ENCODE assay signal across 8 mouse cellular contexts in genomic region chr12:79949101-79949824, GRCm38 (mm10).
A peak's percentile ranks its signal among the peaks of the same experiment; 100 is the strongest.
DNase-seq lines count a peak whose midpoint lies in the region; ATAC-seq and TF ChIP-seq lines count a peak whose summit lies in the region.

No protein-coding gene starts in this region.

- peak; percentile 58 for DNase-seq in Patski (ENCODE audit: low read depth, low spot score)
- DNase-seq in embryonic facial prominence, embryonic 10.5 days (ENCODE audit: low spot score): peak; percentile 74
- peak; percentile 86 to 90 for DNase-seq in heart, postnatal 10 days
- peak; percentile 81 to 92 for DNase-seq in kidney, postnatal 25 days
- no peak for DNase-seq in natural killer cell, adult 2 months (ENCODE audit: low spot score in 2 of 2)
- no peak for DNase-seq in spleen, postnatal 10 days (ENCODE audit: low spot score in 2 of 2)

- no peak overlapping the region for H3K4me3 ChIP-seq in embryonic facial prominence, embryonic 10.5 days
- H3K4me3 ChIP-seq in neural tube, embryonic 13.5 days: no peak overlapping the region
- no peak overlapping the region for H3K4me3 ChIP-seq in forebrain, embryonic 16.5 days (replicated peaks; ENCODE audit: low read length)

- intact Hi-C loops in heart, postnatal 10 days (cut with DNase I): loop anchor here (5.0 kb wide), 1 partner anchor 53 kb away; no protein-coding TSS in a partner anchor

- H3K27ac ChIP-seq in embryonic facial prominence, embryonic 10.5 days (replicated peaks): peak overlapping the region; percentile 26
- peak overlapping the region; percentile 46 for H3K27ac ChIP-seq in neural tube, embryonic 13.5 days (replicated peaks)
- no peak overlapping the region for H3K27ac ChIP-seq in forebrain, embryonic 16.5 days (ENCODE audit: low read length)

- POLR2A ChIA-PET in Patski (lab: Charles Lee): no interaction called here

- in situ Hi-C loops in Patski (cut with MboI; ENCODE audit: low pct_unique_long_range_greater_than_20kb): no loop called here

- no peaks in the 10 kb centered on the region for H3K36me3 ChIP-seq in embryonic facial prominence, embryonic 10.5 days (replicated peaks)
- H3K36me3 ChIP-seq in neural tube, embryonic 13.5 days: no peaks in the 10 kb centered on the region
- H3K36me3 ChIP-seq in forebrain, embryonic 16.5 days (ENCODE audit: control insufficient read depth, insufficient read depth): no peaks in the 10 kb centered on the region

- CTCF ChIA-PET in Patski (lab: Charles Lee): no interaction called here

- H3K27me3 ChIP-seq in Patski: no peaks in the 10 kb centered on the region
- no peaks in the 10 kb centered on the region for H3K27me3 ChIP-seq in embryonic facial prominence, embryonic 10.5 days (replicated peaks; ENCODE audit: low read depth, poor library complexity, severe bottlenecking)
- H3K27me3 ChIP-seq in neural tube, embryonic 13.5 days: no peaks in the 10 kb centered on the region
- H3K27me3 ChIP-seq in forebrain, embryonic 16.5 days (replicated peaks; ENCODE audit: control insufficient read depth, insufficient read depth, low read length): no peaks in the 10 kb centered on the region

- peak; percentile 21 for ATAC-seq in Patski
- ATAC-seq in neural tube, embryonic 13.5 days (ENCODE audit: low read depth): no peak
- ATAC-seq in forebrain, embryonic 16.5 days: no peak

- no peak overlapping the region for H3K4me2 ChIP-seq in neural tube, embryonic 13.5 days
- no peak overlapping the region for H3K4me2 ChIP-seq in forebrain, embryonic 16.5 days (ENCODE audit: low read length)

- peaks cover 59% of the 10 kb centered on the region for H3K4me1 ChIP-seq in embryonic facial prominence, embryonic 10.5 days
- peaks cover 32% of the 10 kb centered on the region for H3K4me1 ChIP-seq in neural tube, embryonic 13.5 days (replicated peaks)
- H3K4me1 ChIP-seq in forebrain, embryonic 16.5 days (replicated peaks; ENCODE audit: control insufficient read depth, insufficient read depth, low read length): no peaks in the 10 kb centered on the region

- no peak overlapping the region for H3K9ac ChIP-seq in neural tube, embryonic 13.5 days
- no peak overlapping the region for H3K9ac ChIP-seq in forebrain, embryonic 16.5 days (replicated peaks; ENCODE audit: low read depth, low read length)

- TF ChIP-seq CTCF in Patski (IDR thresholded peaks at IDR 0.05): no peak

- WGBS in embryonic facial prominence, embryonic 10.5 days: 38% methylated on average over 14 of the region's 14 CpGs
- WGBS in neural tube, embryonic 13.5 days: 31% methylated on average over 14 of the region's 14 CpGs
- 46% methylated on average over 14 of the region's 14 CpGs for WGBS in forebrain, embryonic 16.5 days

- H3K9me3 ChIP-seq in embryonic facial prominence, embryonic 10.5 days: no peaks in the 10 kb centered on the region
- H3K9me3 ChIP-seq in neural tube, embryonic 13.5 days: no peaks in the 10 kb centered on the region
- H3K9me3 ChIP-seq in forebrain, embryonic 16.5 days (ENCODE audit: control insufficient read depth, low read length): no peaks in the 10 kb centered on the region

Comparison
In these comparisons a context has a peak if more than half of its experiments do, and no peak if none do; other contexts are left out.
1. DNase-seq: peak in Patski (single experiment), embryonic facial prominence, embryonic 10.5 days (single experiment), heart, postnatal 10 days (2 of 2) and kidney, postnatal 25 days (2 of 2); none in natural killer cell, adult 2 months (0 of 2) and spleen, postnatal 10 days (0 of 2).